ENCODE assay signal across 8 mouse cellular contexts in the genomic region with DNA sequence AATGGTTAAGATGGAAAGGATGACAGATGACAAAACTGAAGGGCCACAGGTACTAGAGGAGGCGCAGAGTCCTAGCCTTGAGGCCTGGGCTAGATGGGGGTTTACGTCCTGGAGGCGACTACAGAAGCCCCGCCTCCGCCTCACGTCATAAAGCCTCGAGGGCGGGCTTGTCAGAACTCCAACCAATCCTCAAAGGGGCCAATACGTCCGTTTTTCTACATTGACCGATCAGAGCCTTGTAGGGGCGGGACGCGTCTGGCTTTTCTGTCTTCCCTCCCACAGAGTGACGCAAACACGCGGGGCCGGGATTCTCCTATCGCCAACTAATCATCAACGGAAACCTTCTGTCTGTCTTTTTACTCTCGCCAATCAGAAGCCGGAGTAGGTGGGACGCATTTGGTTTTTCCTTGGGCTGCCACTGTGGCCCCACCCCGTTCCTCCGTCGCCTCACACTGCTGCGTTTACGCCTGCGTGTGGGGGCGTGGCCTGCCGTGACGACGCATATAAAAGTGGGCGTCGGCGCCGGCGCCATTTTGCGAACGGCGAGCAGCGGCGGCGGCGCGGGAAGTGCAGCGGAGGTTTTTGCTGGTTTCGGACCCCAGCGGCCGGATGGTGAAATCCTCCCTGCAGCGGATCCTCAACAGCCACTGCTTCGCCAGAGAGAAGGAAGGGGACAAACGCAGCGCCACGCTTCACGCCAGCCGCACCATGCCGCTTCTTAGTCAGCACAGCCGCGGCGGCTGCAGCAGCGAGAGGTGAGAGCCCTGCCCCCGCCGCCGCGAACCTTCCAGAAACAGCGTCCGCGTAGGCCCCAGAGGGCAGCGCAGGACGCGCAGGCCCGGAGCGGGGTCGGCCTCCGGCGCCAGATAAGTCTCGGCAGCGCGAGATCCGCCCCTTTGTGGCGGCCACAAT. TPM values are rescaled to one million over a fixed set of nuclear protein-coding genes. Genes with fewer than 3 reads are reported as not detected.
A peak's percentile ranks its signal among the peaks of the same experiment; 100 is the strongest.
DNase-seq lines count a peak whose midpoint lies in the region; ATAC-seq and TF ChIP-seq lines count a peak whose summit lies in the region.

Gene Oaz1, plus strand, starts transcription at position 506 of the 912 bp plus-strand sequence.

- H3K9ac ChIP-seq in embryonic facial prominence, embryonic 13.5 days = peak within 1 kb of the TSS; percentile 95
- H3K9ac ChIP-seq in limb, embryonic 12.5 days (replicated peaks) = peak within 1 kb of the TSS; percentile 93
- peak within 1 kb of the TSS; percentile 88 for H3K9ac ChIP-seq in midbrain, embryonic 15.5 days

- H3K4me3 ChIP-seq in embryonic facial prominence, embryonic 13.5 days = peak within 1 kb of the TSS; percentile 78
- peak within 1 kb of the TSS; percentile 80 for H3K4me3 ChIP-seq in kidney, adult 2 months (ENCODE audit: insufficient read depth, low read depth, low read length)
- H3K4me3 ChIP-seq in limb, embryonic 12.5 days (replicated peaks) = peak within 1 kb of the TSS; percentile 77
- peak within 1 kb of the TSS; percentile 94 for H3K4me3 ChIP-seq in midbrain, embryonic 15.5 days
- H3K4me3 ChIP-seq in spleen, adult 2 months (ENCODE audit: extremely low read depth, insufficient read depth, insufficient read length) = peak within 1 kb of the TSS; percentile 91

- ATAC-seq in embryonic facial prominence, embryonic 13.5 days (ENCODE audit: insufficient number of reproducible peaks, insufficient read depth, low FRiP score, low TSS enrichment, low read depth) = peak; percentile 97
- ATAC-seq in limb, embryonic 12.5 days (ENCODE audit: insufficient number of reproducible peaks, insufficient read depth, low FRiP score, low TSS enrichment, low read depth) = peak; percentile 97
- peak; percentile 97 for ATAC-seq in midbrain, embryonic 15.5 days (replicated peaks)

- DNase-seq in 3134 (ENCODE audit: extremely low read depth, insufficient read length, low spot score) = peak; percentile 97
- peak; percentile 97 to 98 for DNase-seq in adrenal gland, postnatal 36 days
- peak; percentile 99 to 100 for DNase-seq in heart, adult 18-20 months
- peak; percentile 100 for DNase-seq in kidney, adult 2 months
- peak; percentile 98 to 100 for DNase-seq in spleen, adult 2 months (ENCODE audit: low read depth in 1 of 2, low spot score in 2 of 2)

- H3K9me3 ChIP-seq in embryonic facial prominence, embryonic 13.5 days = no peaks in the 10 kb centered on the region
- no peaks in the 10 kb centered on the region for H3K9me3 ChIP-seq in limb, embryonic 12.5 days
- H3K9me3 ChIP-seq in midbrain, embryonic 15.5 days = no peaks in the 10 kb centered on the region

- peak within 1 kb of the TSS; percentile 99 for H3K4me2 ChIP-seq in embryonic facial prominence, embryonic 13.5 days
- H3K4me2 ChIP-seq in limb, embryonic 12.5 days = peak within 1 kb of the TSS; percentile 98
- peak within 1 kb of the TSS; percentile 71 for H3K4me2 ChIP-seq in midbrain, embryonic 15.5 days

- TF ChIP-seq CTCF in kidney, adult 2 months (conservative IDR thresholded peaks at IDR 0.05; ENCODE audit: insufficient read depth, insufficient read length, low read depth, low read length) = no peak
- TF ChIP-seq CTCF in spleen, adult 2 months (IDR thresholded peaks at IDR 0.05; ENCODE audit: extremely low read depth, insufficient read depth, insufficient read length, insufficient replicate concordance) = no peak

- peak; percentile 69 for TF ChIP-seq POLR2A in kidney, adult 2 months (IDR thresholded peaks at IDR 0.05; ENCODE audit: low read depth, low read length)
- TF ChIP-seq POLR2A in spleen, adult 2 months (IDR thresholded peaks at IDR 0.05; ENCODE audit: low read depth, low read length) = peak; percentile 71

- H3K27me3 ChIP-seq in embryonic facial prominence, embryonic 13.5 days = no peaks in the 10 kb centered on the region
- H3K27me3 ChIP-seq in kidney, adult 2 months (replicated peaks; ENCODE audit: control insufficient read depth, insufficient read depth, low read length) = no peaks in the 10 kb centered on the region
- H3K27me3 ChIP-seq in limb, embryonic 12.5 days = no peaks in the 10 kb centered on the region
- H3K27me3 ChIP-seq in midbrain, embryonic 15.5 days (replicated peaks) = no peaks in the 10 kb centered on the region
- H3K27me3 ChIP-seq in spleen, adult 2 months (ENCODE audit: control insufficient read depth, insufficient read depth, low read length) = no peaks in the 10 kb centered on the region

- under 1% methylated on average over 81 of the region's 82 CpGs for WGBS in embryonic facial prominence, embryonic 13.5 days
- under 1% methylated on average over 82 of the region's 82 CpGs for WGBS in kidney, adult 2 months
- under 1% methylated on average over 82 of the region's 82 CpGs for WGBS in limb, embryonic 12.5 days
- under 1% methylated on average over 79 of the region's 82 CpGs for WGBS in midbrain, embryonic 15.5 days
- WGBS in spleen, adult 2 months = under 1% methylated on average over 74 of the region's 82 CpGs

- H3K36me3 ChIP-seq in embryonic facial prominence, embryonic 13.5 days = peaks cover 27% of the 10 kb centered on the region
- no peaks in the 10 kb centered on the region for H3K36me3 ChIP-seq in kidney, adult 2 months (ENCODE audit: control insufficient read depth, insufficient read depth, low read length)
- H3K36me3 ChIP-seq in limb, embryonic 12.5 days = peaks cover 27% of the 10 kb centered on the region
- H3K36me3 ChIP-seq in midbrain, embryonic 15.5 days (replicated peaks) = peaks cover 17% of the 10 kb centered on the region; the same call in 1 of the 2 replicates
- H3K36me3 ChIP-seq in spleen, adult 2 months (ENCODE audit: control insufficient read depth, insufficient read depth, low read length) = peaks cover 15% of the 10 kb centered on the region

- peaks cover 37% of the 10 kb centered on the region for H3K4me1 ChIP-seq in embryonic facial prominence, embryonic 13.5 days
- peaks cover 26% of the 10 kb centered on the region for H3K4me1 ChIP-seq in kidney, adult 2 months (ENCODE audit: control insufficient read depth, insufficient read depth, low read length)
- H3K4me1 ChIP-seq in limb, embryonic 12.5 days (replicated peaks) = peaks cover 36% of the 10 kb centered on the region
- H3K4me1 ChIP-seq in midbrain, embryonic 15.5 days = peaks cover 25% of the 10 kb centered on the region
- peaks cover 14% of the 10 kb centered on the region; the same call in 1 of the 2 replicates for H3K4me1 ChIP-seq in spleen, adult 2 months (ENCODE audit: control insufficient read depth, insufficient read depth, insufficient read length)

- peak within 1 kb of the TSS; percentile 86 for H3K27ac ChIP-seq in embryonic facial prominence, embryonic 13.5 days
- H3K27ac ChIP-seq in kidney, adult 2 months (ENCODE audit: insufficient read depth, low read depth, low read length) = peak within 1 kb of the TSS; percentile 92
- peak within 1 kb of the TSS; percentile 91 for H3K27ac ChIP-seq in limb, embryonic 12.5 days
- H3K27ac ChIP-seq in midbrain, embryonic 15.5 days = peak within 1 kb of the TSS; percentile 92
- H3K27ac ChIP-seq in spleen, adult 2 months (ENCODE audit: insufficient read depth, low read length) = peak within 1 kb of the TSS; percentile 91

RNA-seq across cellular contexts. Expression of gene Oaz1, which starts in this region (rescaled TPM):
- 1,000 to 10,000 TPM in 1 of 2 experiments, 100 to 1,000 TPM in 1; 923 to 1,039 TPM for total RNA-seq in adrenal gland, postnatal 36 days (2021)
- 1,868 and 1,916 TPM in 2 replicates for polyA plus RNA-seq in embryonic facial prominence, embryonic 13.5 days (2015; fragmentation: Nextera tagmentation; extraction: Ambion mirVana)
- 100 to 1,000 TPM; 897 to 934 TPM for total RNA-seq in heart, adult 18-20 months (2021)
- polyA plus RNA-seq in kidney, adult 2 months (2012; rRNA removed) = 1,045 and 1,074 TPM in 2 replicates
- polyA plus RNA-seq in limb, embryonic 12.5 days (2016; fragmentation: Nextera tagmentation; extraction: Ambion mirVana) = 1,783 and 1,832 TPM in 2 replicates
- 1,243 and 1,388 TPM in 2 replicates for polyA plus RNA-seq in midbrain, embryonic 15.5 days (2015; fragmentation: Nextera tagmentation; extraction: Ambion mirVana)
- 730 and 862 TPM in 2 replicates for polyA plus RNA-seq in spleen, adult 2 months (2012; rRNA removed)

Comparison
In these comparisons a context has a peak if more than half of its experiments do, and no peak if none do; other contexts are left out.
1. Peak in every context shown above with its lines: DNase-seq, ATAC-seq, H3K4me3 ChIP-seq and H3K27ac ChIP-seq.